Mouse (Mus musculus) adipocyte (in vitro differentiated cells): ENCODE results near the gene Efr3b.
A peak's percentile ranks its signal among the peaks of the same experiment; 100 is the strongest.

ENCODE experiments used
- DNase-seq: peaks from one replicate; pipeline ENCODE4 v3.0.0-alpha.2; 2016; ENCODE audit warnings: low spot score

Gene Efr3b

DNA sequence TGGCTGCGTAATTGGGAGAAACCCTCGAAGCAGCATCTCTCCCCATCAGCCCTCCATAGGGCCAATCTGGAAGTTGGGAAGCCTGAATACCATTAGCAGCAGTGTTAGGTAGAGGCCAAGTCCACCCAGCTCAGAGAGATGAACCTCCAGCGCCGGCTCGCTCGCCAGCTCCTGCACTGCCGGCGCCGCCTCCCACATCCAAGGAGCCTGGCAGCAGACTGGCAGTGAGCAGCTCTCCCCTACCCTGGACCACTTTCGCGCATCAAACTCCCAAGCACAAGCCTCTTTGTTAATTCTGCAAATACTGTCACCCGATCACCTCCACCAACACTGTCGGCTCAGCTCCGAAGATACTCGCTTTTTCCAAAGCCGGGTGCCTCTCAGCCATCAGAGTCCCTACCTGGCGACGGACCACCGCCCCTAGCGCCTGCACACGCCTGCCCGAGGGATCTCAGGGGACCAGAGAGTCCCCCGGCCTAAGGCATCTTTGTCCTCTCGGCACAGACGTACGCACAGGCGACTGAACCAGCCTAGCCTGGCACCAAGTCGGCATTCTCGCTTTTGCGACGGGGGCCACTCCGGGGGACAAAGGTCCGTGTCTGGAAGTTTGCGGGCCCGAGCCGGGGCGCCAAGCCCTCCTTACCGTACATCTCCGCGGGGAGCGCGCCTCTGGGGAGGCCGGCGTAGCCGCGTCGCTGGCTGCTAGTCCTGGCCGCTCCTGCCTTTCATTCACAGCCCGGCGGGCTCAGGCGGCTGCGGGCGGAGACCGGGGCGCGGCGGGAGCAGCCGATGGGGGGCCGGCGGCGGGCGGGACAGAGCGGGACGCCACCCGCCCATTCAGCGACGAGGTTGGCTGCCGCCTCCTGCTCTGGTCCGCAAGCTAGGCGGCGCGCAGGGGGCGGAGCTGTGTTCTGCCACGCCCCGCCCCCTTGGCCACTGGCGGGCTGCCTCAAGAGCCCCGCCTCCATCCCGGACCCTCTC lies at the start of gene Efr3b:
Efr3b (minus strand) TSS at position 855 of the 981 bp plus-strand sequence.
- no peak for DNase-seq

DNA sequence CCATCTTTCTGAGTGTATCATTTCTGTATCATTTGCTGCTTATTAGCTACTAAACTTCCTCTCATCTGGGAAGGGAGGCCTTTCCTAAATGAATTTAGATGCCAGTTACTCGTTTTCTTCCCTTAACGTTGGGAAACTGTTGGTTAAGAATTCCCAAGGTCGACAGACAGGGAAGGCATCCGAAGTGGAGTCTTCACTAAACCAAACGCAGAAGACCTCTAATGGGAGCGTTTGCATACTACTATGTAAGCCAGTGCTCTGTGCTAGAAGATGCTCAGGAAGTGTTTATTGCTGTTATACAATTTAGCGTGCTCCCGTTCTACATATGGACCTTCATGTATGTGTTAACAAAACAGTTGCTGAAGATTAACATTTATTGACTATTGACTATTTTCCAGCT lies 44.7 kb upstream of the Efr3b start:
- no peak for DNase-seq

DNA sequence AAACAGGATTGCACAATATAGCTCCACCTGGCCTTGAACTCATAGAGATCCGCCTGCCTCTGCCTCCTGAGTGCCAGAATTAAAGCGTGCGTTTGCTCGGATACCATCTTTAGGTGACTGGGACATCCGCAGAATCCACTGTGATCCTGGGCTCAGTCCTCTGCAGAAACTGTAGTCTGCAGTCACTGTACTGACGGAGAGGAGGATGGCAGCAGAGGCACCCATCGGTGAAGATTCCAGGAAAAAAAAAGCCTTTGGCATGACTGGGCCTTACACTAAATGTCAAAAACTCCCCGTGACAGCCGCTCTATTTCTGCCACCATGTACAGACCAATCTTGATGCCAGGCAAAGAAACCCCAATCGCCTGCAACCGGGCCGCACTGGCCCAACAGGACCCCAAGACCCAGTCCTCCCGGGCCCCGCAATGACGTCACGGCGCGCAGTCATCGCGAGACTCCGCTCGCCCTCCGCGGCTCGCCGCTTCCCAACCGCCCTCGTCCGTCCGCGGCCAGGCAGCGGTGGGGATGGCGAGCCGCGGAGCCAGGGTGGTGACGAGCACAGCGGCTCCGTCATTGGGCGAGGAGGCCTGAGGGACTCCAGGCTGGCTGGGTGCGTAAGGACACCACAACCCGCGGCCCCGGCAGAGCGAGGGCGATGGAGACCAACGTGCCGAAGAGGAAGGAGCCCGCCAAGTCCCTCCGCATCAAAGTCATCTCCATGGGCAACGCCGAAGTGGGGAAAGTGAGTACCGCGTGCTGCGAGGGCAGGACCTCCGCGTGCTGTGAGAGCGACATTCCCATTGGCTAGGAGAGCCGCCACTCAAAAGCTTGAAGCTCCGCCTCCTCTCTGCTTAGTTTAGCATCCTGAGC lies 43.7 kb upstream of the Efr3b start, which contains the start of gene Dnajc27:
Dnajc27 (plus strand) TSS at position 452 of the 870 bp plus-strand sequence.
- DNase-seq = peak; percentile 94

DNA sequence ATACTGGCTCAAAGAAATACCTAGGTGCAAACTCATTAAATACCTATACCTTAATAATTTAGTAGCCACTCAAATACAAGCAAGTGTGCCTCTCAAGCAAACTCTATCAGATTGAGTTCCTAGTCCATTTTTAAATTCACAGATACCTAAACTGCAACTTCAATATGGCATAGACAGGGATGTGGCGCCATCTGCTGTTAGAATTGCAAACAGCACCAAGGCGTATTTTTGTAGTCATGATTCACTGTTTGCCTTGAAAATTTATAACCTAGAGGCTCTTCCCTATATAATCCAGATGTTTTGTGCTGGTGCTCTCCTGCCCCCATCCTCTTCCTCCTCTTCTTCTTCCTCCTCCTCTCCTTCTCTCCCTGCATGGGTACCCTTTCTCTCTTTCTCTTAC lies 41.6 kb upstream of the Efr3b start:
- peak; percentile 84 for DNase-seq

DNA sequence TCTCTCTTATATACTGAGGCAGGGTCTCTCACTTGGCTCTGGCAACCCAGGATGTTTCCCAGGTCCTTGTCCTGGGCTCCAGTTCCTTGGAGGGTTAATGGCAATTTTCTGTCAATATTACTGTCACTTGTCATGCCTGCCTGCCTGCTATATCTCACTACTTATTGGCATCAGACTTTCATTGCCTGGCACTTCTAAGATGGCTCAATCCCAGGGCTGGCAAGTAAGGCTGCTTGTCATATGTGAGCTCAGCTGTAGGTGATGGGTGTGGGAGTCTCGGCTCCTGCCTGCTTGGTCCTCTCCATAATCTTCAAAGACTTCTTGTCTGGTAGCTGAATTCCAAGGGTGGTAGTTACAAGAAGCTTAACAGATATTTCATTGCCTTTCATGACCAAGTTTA lies 39.4 kb upstream of the Efr3b start:
- no peak for DNase-seq

DNA sequence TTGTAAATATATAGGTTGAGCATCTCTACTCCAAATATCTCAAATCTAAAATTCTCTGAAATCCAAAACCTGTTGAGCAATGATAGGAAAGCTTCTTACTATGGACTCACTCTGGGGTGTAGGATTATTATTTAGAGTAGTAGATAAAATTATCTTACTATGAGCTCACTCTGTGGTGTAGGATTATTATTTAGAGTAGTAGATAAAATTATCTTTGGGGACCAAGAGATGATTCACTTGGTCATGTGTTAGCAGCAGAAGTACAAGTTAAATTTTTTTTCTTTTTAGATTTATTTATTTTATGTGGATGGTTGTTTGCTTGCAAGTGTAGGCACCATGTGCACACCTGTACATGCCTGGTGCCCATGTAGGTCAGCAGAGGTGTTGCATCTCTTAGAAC lies 37.7 kb upstream of the Efr3b start:
- DNase-seq = no peak

DNA sequence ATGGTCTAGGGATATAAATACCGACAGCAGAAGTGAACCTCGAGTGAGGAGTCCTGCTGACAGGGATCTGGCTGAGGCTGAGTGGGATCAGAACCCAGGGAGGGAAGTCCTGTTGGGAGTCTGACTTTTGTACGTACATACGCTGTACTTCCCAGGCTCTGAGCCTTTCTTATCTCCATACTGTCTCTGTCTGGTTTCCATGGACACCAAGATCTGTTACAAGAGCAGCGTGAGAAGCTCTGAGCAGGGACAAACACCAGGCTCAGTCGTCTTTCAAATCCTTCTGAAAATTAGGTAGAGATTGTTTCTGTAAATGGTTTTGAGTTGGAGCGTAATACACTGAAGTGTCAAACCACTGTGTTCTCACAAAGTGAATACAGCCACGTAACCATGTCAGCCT lies 36.7 kb upstream of the Efr3b start:
- no peak for DNase-seq

DNA sequence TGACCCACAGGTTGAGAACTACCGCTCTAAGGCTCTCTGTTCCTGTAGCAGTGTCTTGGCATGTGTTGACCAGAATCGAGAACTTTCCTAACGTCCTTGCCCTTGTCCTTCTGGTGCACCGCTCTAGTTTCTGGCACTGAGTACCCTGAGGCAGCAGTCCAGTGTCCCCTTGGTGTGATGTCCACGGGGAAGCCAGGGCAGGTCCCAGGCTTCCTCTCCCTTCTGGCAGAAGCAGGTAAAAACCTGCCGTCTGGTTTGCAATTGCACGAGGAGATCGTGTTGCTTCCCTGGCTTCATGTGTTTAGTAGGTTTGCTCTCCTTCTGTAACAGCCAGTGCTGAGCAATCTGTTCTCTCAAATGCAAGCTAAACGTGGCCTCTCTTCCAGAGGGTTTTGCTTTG lies 33.0 kb upstream of the Efr3b start:
- DNase-seq = no peak

DNA sequence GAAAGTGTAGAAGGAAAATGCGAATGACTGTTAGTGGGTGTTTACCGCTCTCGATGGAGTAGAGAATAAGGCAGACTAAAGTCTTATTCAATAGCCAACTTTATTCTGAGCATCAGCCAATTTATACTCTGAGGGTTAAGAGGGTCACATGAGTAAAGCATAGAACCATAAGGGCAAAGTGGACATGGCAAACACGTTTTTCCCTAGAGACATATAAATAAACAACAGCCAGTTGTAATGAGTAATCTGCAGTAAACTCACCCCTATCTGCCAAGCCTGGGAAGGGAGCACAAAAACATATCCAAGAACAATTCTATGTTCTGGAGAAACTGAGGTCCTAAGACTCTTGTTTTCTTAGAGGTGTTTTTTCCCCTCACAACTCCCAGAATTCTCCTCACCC lies 29.8 kb upstream of the Efr3b start:
- DNase-seq = peak; percentile 63

DNA sequence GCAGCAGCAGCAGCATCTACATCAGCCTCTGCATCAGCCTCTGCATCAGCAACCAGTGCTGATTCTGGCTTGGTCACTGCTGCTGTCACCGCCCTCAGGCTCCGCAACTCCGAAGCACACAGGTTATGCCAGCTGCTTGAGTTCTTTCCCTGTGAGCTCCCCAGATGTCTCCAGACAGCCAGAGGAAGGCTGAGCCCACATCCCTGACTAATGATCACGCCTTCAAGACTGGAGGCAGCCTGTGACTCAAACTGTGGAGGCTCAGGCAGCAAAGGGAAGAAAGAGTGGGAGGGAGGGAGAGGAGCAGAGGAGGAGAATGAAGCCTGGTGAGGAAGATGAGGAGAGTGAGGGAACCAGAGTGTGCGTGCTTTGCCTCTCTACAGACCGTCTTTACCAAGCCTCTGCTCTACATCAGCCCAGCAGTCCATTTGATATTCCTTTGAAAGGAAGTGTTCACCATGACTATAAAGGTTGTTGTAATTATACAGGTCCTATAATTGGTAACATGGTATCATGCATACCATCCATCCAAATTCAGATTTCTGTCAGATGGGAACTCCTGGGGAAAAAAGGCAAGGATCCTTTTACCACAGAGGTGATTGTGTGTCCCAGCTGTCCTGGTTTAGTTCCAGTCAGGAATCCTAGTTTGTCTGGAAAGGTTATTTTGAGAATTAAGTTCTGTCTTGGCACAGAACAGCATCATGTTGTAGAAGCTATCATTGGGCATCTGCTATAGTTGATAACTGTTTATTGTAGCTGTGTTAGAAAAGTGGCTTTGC lies 28.2 kb upstream of the Efr3b start:
- no peak for DNase-seq

DNA sequence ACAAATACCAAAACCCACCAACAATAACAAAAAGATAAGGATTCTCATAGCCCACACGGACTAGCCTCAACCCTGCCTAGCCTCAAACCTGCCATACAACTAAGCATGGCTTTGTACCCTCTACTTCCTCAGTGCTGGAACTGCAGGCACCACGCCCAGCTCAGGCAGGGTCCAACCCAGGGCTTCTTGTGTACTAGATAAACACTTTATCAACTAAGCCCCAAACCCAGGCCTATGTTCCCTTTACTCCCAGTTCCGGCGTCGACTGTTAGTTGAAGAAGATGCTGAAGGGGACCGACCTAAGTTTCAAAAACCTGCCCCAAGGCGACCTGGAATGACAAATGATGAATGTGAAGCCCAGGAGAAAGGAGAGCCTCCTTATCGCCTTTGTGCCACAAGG lies 27.2 kb upstream of the Efr3b start:
- DNase-seq = no peak

DNA sequence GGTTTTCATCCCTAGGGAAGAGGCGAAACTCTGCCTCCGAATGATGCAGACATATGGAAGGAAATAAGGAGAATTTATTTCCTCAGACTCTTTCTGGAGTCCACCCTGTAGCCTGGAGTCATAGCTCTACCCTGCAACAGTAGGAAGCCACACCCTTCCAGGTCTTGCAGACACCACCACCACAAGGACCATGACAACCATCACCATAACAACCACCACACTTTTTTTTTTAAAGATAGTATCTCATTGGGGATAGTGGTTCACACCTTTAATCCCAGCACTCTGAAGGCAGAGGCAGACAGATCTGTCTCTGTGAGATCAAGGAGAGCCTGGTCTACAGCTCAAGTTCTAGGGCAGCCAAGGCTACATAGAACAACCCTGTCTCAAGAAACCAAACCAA lies 26.8 kb upstream of the Efr3b start:
- no peak for DNase-seq

DNA sequence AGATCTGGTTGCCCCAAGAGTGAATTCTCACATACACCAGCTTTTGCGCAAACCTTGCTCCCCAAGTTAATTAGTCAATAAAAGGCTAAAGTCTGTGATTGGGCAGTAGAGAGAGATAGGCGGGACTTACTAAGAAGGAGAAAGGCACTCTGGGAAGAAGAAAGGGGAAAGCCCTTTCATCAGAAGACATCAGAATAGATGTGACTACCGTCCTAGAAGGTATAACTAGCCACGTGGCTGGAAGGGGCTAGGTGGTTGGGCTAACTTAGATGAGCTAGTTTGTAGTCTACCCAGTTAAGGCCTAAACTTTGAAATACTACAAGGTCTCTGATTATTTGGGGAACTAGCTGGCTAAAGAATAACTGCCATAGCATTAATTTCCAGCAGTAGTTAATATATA lies 21.0 kb upstream of the Efr3b start:
- no peak for DNase-seq

DNA sequence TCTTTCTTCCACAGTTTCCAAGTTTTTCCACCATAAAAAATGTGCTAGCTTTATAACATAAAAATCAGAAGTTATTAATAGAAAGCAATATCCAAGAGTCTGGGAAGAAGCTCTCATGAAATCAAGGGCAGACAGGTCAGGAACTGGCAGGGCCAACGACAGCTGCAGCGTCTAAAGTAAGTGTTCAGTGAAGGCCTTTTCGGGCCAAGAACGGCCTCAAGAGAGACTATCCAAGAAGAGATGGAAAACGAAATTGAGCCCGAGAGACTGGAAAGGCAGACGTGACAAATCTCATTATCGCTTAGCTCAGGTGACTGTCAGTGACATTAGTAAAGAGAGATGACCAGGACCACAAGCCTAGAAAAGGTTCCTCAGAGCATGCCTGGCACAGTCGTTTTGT lies 19.6 kb upstream of the Efr3b start:
- DNase-seq = no peak

DNA sequence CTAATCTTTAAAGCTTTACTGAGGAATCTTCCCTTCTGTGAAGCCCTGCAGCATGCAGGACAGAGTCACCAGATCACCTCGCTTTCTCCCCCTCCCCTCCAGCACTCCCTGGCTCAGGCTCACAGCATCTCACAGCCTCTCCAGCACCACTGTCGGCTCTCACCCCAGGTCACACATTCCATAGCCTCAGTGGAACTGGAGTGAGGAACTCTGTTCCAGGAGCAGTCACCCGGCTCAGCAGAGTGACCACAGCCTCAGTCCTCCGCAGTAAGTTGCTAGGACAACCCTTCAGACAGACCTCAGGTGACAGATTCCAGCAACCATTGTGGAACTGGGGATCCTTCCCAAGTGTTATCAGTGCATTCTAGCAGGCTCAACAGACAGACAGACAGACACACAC lies 16.1 kb upstream of the Efr3b start:
- no peak for DNase-seq

DNA sequence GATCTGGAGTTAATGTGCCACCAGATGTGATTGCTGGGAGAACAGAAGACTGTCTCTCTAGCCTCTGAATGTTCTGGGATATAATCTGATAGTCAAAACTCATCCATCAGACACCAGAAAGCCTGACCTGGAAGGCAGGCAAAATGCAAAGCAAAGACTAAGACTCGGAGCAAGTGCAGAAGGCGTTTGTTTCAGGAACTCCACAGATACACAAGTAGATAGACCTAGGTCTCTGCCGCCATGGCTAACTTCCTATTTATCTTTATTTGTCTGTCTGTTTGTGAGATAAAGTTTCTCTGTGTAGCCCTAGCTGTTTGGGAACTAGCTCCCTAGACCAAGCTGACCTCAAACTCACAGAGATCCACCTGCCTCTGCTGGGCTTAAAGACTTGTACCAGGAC lies 14.9 kb upstream of the Efr3b start:
- no peak for DNase-seq

DNA sequence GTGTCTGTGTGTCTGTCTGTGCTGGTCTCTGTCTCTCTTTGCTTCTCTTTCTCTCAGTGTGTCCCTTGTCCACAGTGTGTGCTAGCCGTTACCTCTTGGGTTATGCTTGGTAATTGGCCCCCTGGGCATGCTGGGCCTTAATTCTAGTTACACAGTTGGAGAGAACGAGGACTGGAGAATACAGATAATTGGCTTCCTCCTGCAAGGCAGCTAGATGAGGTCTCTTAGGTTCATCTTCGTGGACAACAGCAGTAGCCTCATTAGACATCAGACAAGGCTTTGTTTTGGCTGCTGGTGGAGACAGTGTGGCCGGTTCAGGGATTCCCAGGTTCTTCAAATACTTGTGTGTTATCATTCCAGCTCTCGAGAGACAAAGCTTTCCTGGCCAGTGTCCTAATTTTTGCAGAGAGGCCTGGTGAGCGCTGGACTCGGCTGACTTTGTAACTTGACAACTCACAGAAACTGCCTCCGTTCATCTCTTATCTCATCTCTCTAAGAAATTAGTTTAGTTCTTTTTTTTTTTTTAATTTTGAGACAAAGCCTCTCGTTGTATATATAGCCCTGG lies 12.2 kb upstream of the Efr3b start:
- DNase-seq = no peak

DNA sequence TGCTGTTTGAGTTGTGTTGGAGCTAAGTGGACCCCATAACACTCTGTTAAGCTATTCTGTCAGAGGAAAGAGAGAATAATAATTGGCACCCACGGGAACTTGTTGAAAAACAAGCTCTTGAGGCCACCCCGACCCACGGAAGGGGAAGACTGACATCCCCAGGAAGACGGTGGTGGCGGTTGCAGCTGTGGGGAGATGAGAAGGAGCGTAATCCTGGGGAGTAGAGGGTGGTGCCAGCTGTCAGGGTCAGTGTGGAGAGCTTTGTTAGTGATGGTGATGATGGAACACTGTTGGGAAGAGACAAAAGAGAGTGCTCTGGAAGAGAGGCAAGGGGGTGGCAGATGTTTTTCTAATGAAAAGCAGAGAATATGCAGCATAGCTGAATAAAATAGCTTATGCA lies 9.3 kb upstream of the Efr3b start:
- no peak for DNase-seq

DNA sequence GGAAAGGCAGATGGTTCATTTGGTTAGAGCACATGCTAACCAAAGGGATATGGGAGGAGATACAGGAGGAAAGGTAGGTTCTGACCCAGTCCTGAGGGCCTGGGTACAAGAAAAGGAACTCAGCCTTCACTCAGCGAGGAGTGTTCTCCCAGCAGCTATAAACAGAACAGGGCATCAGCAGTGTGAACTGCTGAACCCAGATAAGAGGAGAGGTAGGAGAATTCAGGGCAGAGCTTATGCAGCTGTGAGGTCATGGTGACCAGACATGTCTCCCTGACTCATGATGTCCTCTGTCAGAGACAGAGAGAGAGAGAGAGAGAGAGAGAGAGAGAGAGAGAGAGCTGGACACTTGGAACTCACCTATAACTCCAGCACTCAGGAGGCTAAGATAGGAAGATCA lies 7.3 kb upstream of the Efr3b start:
- DNase-seq = no peak

DNA sequence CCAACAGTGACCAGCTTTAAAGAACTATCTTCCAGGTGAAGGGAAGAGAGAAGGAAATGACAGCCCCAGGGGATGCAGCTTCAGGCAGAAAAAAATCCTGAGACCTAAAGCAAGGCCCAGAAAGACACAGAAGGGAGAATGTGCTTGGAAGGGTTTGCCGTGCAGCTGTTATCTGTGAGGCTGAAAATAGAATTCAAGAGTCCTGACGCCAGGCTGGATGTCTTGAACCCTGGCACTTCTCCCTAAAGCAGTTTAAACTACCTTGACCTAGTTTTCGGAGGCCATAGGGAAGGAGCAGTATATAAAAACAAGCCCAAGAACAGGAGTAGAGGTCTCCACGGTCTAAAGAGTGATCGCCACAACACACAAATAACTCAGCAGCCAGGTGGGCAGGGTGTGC lies 3.7 kb upstream of the Efr3b start:
- no peak for DNase-seq

DNA sequence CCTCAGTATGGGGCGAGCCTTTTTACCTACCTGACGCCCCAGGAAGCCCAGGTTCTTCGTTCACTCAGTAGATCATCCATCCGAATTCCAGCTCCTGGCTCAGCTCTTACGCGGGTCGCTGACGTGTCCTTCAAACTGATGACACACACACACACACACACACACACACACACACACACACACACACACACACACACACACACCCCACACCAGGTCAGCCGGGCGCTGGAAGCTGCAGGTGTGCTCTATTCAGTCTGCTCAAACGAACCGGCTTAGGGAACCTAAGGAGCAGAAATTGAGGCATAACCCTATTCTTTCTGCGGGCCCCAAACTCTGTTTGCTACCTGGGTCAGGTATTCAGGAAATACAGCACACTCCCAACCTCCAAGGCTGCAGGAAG lies 331 bp upstream of the Efr3b start:
- no peak for DNase-seq

DNA sequence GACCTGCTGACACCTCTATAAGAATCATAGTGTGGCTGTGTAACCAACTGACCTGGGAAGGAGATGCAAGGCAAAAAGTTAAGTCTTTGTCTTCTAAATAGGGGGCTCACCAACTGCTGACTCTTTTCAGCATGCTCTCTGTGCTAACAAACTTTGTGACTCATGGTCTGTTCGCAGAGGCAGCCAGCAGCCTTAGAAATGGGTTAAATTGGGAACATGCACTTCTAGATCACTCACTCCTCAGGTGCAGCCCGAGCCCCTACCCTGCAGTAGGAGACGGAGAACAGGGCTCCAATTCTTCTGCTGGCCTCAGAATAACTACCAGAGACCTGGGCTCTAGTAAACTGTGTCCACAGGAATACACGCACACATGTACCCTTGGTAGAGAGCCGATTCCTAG lies 1.2 kb downstream of the Efr3b start:
- DNase-seq = no peak
